Mouse (Mus musculus): ENCODE measurements around the gene Tial1.

DNA sequence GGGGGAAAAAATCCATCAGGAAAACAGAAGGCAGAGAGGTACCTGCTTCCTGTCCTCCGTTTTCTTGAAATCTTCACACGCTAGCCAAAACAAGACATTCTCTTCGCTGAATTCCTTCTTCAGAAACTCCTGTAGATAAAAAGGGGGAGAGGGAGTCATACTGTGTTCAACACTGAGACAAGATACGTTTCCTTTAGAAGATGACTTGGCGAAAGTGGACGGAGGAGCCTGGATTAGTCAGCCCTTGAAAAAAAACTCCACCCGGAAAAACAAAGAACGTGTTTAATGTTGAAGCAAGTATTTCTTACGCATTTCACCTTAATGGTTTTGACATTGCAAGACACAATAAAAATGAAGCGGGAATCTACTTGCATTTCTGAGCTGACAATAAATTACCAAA lies 58.4 kb downstream of the Tial1 start:
- no peak for TF ChIP-seq CTCF (IDR thresholded peaks at IDR 0.05; ENCODE audit: borderline replicate concordance, insufficient read depth, low read length)
- no peak for TF ChIP-seq POLR2A (IDR thresholded peaks at IDR 0.05; ENCODE audit: low read depth, low read length)
